ENCODE assay signal across 25 mouse cellular contexts in genomic region chr9:48503001-48503400, GRCm38 (mm10).
"Had no signal": no experiment of that assay in that cellular context is flagged by ENCODE, and none has a peak within 500 bp of the region (broad histone marks: within the 10 kb centered on the region; RNA-seq: fewer than 3 reads in every experiment).

No protein-coding gene starts in this region.

- H3K27me3 ChIP-seq: intestine, embryonic 15.5 days; limb, embryonic 12.5 days had no signal

- H3K36me3 ChIP-seq: heart, embryonic 10.5 days; heart, embryonic 12.5 days; hindbrain, embryonic 10.5 days; hindbrain, embryonic 12.5 days; intestine, embryonic 15.5 days; limb, embryonic 10.5 days; limb, embryonic 12.5 days; liver, embryonic 13.5 days had no signal

- H3K27ac ChIP-seq: heart, adult 2 months; heart, embryonic 10.5 days; hindbrain, embryonic 10.5 days; hindbrain, embryonic 12.5 days; hindbrain, embryonic 14.5 days; intestine, embryonic 15.5 days; layer of hippocampus, adult 2 months; left cerebral cortex, adult 2 months; limb, embryonic 10.5 days; limb, embryonic 12.5 days; liver, embryonic 13.5 days had no signal

- ATAC-seq: hindbrain, embryonic 16.5 days; inflammation-experienced regulatory T-cells, adult 6 months; intestine, embryonic 15.5 days; intestine, postnatal 0 days had no signal

- H3K9ac ChIP-seq: heart, embryonic 12.5 days; hindbrain, embryonic 12.5 days; hindbrain, embryonic 14.5 days; intestine, embryonic 15.5 days; limb, embryonic 12.5 days; liver, embryonic 13.5 days had no signal

- H3K4me1 ChIP-seq: heart, embryonic 10.5 days; heart, embryonic 12.5 days; hindbrain, embryonic 10.5 days; hindbrain, embryonic 12.5 days; intestine, embryonic 15.5 days; limb, embryonic 10.5 days; limb, embryonic 12.5 days; liver, embryonic 13.5 days had no signal

- H3K9me3 ChIP-seq: heart, embryonic 10.5 days; heart, embryonic 12.5 days; hindbrain, embryonic 10.5 days; hindbrain, embryonic 12.5 days; intestine, embryonic 15.5 days; limb, embryonic 10.5 days; limb, embryonic 12.5 days; liver, embryonic 13.5 days had no signal

- H3K4me3 ChIP-seq: heart, adult 2 months; heart, embryonic 10.5 days; heart, embryonic 12.5 days; hindbrain, embryonic 10.5 days; hindbrain, embryonic 12.5 days; intestine, embryonic 15.5 days; layer of hippocampus, adult 2 months; left cerebral cortex, adult 2 months; limb, embryonic 10.5 days; limb, embryonic 12.5 days; liver, embryonic 13.5 days had no signal

- DNase-seq: gastrocnemius, postnatal 14 days; gastrocnemius, postnatal 36 days; heart, adult 2 months; heart, postnatal 10 days; heart, postnatal 4 days; kidney, adult 18-20 months; kidney, adult 8-10 months; kidney, postnatal 25 days; kidney, postnatal 4 days; liver; liver, embryonic 13.5 days had no signal

- H3K4me2 ChIP-seq: heart, embryonic 12.5 days; hindbrain, embryonic 12.5 days; hindbrain, embryonic 14.5 days; intestine, embryonic 15.5 days; limb, embryonic 12.5 days; liver, embryonic 11.5 days; liver, embryonic 13.5 days had no signal
